Mouse (Mus musculus) left cerebral cortex, adult 8-10 months (tissue): ENCODE measurements around the gene Dchs2. TPM values are rescaled to one million over a fixed set of nuclear protein-coding genes. Genes with fewer than 3 reads are reported as not detected.
"Not testable (repeated sequence)": the region's sequence is repeated elsewhere in the genome, so short reads cannot be mapped to it uniquely, and the experiment has no call there.

Experiments
- DNase-seq, 2 experiments: peaks; one replicate each; pipeline ENCODE4 v3.0.0; 2022; ENCODE audit warnings: low spot score in 2 of 2
- total RNA-seq, 4 experiments: library from RNA; stranded (reverse); gene quantifications; 2 replicates each; pipeline ENCODE4 v1.2.4; 2022

The Dchs2 gene
- 1 to 10 TPM; 4.0 to 5.6 (median 4.6) TPM for total RNA-seq

DNA sequence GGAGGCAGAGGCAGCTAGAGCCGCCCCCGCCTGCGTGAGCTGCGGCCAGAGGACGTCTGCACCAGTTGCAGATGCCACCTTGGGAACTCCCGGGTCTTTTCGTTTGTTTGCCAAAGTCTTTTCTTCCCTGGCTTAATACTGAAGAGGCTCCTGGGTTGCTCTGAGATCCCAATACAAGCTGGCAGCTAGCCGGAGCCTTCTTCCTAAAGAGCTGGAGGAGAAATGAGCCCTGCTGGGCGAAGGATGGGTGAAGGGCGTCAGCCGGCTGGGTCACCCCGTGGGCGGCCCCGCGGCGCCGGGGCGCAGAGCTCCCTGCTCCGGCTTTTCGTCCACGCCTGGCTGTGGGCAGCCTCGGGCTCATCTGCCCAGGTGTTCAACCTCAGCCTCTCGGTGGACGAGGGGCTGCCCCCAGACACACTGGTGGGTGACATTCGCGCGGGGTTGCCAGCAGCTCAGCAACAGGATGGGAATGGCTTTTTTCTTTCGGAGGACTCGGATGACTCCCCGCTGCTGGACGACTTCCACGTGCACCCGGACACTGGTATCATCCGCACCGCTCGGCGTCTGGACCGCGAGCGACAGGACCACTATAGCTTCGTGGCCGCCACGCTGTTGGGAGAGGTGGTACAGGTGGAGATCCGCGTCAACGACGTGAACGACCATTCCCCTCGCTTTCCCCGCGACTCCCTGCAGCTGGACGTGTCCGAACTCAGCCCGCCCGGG is at the start of gene Dchs2:
Gene Dchs2 (plus strand): TSS at position 223 of the 723 bp plus-strand sequence.
- DNase-seq: no peak

DNA sequence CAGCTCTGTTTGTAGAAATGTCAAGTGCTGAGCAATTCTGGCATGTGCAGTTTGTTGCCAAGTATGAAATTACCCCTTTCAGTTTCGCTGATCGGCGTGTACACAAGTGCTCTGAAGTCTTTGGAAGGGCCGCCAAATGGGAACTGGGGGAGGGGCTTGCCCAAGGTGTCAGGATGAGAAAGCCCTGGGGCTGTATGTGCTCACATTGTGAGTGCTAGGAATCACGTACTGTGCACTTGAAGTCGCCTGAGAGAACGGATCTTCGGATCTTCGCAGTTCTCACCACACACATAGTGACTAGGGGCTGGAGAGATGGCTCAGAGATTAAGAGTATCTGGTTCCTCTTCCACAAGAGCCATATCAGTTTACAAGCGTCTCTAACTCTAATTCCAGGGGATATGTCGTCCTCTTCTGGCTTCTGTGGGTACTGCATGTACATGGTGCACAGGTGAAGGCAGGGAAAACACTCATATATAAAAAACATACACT is 47.1 kb upstream of the Dchs2 start:
- DNase-seq: peak in 1 of 2 experiments; percentile 29

DNA sequence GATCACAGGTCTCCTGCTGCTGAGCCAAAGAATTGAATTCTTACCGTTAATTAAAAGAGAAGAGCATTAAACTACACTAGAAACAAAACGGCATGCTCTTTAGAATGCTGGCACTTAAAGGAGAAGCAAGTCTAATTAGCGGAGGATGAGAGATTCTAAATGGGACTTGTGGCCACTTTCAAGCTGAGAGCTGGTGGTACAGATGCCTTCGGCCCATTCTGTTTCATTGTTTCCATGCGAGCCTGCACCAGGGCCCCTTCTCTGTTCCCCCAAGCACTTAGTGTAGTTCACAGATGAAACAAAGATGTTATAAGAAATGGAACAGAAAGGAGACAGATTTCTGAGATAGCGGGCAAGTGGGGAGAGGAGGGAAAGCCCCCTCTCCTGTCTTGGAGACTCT is 30.2 kb upstream of the Dchs2 start:
- DNase-seq: no peak

DNA sequence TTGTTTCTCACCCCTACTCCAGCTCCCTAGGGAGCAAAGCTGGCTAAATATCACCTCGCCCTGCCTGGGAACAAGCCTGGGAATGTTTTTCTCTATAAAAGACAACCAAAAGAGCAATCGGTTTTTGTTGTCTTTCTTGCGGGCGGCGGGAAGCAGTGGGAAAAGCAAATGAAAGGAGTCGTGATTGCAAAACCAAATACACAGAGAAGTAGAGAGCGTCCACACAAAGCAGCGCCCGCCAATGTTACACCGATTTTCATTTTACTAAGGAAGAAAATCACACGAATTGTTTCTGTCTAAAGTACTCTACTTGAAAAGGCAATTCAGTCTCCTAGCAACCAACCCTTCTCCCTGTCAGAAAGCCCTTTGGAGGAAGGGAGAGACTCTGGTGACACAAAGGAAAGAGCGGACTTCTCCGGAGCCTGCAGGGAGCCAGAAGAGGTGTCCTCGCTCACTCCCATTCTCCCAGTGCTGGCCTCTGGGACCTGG is 29.2 kb upstream of the Dchs2 start:
- DNase-seq: no peak

DNA sequence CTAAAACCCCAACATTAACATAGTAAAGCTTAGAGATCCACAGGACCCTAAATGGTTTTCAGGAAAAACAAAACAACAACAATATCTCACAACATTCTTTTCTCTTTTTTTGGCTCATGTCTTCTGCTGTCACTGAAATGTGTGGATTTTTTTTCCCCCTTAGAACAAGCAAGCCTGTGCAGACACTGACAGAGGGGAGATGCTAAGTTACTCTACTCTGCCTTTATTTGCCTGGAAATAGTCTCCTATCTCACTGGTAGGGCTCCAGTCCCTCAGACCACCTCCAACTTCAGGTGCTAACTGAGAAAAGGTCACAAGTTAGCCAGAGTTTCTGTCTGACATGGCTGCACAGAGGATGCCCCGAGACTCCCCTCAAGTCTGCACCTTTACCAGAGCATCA is 28.6 kb upstream of the Dchs2 start:
- DNase-seq: no peak

DNA sequence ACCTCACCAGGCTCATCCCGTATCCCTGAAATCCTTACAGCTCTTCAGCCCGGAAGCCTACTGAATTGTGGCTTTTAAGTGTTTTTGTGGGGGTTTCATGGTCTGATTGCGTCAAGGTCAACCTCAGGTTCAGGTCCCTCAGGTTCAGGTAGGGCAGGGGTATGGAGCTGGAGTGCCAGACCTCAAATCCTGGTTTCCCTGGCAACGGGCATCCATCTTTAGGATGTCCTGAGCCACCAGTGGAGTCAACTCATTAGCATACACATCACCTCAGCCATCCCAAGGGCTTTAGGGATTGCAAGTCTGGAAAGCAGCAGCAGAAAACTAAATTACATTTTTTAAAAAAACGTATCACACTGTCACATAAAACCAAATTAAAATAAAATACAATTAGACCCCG is 28.1 kb upstream of the Dchs2 start:
- DNase-seq: no peak

DNA sequence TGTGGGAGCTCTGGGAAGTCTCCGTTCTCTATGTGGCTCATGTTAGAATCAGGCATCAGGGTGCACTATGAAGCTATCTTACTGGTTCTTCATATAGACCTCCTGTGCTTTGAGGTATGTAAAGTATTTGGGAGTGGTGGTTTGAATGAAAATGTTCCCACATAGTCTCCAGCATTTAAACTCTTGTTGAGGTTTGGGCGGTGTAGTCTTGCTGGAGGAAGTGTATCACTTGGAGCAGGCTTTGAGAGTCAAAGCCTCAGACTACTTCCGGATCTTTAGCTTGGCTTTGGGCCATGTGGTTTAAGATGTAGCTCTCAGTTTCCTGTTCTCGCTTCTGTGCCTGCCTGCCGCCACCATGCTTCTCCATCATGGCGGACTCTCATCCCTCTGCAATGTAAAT is 25.5 kb upstream of the Dchs2 start:
- DNase-seq: no peak

DNA sequence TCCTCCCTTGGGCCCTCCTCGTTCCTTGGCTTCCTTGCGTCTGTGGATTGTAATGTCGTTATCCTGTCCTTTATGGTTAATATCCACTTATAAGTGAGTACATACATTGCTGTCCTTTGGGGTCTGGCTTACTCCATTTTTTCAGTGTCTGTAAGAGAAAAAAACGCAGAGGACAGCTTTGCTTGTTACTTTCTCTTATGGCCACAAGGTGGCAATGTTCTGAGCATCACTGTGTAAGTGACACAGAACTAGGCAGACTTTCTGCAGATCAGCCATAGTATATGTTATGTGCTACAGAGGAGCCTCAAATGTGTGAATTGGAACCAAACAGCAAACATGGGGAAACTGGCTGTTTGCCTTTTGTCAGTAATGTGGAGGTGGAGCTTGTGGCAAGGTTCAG is 17.6 kb upstream of the Dchs2 start:
- DNase-seq: no peak

DNA sequence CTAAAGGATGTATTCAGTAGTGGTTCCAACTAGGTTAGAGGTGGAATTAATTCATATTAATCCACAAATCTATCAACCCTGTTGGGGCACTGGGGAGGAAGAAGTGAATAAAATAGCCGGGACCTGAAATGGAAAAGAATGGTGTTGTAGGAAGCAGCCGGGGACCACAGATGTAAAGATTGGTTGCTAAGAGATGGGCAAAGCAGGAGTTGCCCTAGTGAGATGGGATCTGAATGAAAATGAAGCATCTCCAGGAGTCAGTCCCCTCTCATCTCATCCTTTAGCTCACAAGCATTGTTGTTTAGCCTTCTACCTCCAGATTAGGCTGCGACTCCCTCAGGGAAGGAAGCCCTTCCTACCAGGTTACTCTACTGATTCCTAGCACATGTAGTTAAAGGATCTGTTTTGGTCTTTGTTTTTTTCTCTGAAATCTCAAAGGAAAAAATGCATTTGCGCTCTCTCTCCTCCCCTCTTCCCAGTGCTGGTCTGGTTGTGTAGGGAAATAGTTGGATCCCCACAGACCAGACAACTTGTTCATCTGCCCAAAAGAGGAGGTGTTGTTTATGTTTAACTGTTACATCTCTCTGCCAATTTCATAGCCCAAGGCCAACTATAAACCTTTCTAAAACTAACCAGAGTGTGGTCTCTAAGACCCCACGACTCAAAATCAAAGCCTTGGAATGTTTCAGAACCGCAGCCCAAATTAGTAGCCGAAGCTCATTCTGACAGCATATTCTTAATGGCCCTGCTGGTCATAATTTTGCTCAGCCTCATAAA is 16.1 kb upstream of the Dchs2 start:
- no peak for DNase-seq

DNA sequence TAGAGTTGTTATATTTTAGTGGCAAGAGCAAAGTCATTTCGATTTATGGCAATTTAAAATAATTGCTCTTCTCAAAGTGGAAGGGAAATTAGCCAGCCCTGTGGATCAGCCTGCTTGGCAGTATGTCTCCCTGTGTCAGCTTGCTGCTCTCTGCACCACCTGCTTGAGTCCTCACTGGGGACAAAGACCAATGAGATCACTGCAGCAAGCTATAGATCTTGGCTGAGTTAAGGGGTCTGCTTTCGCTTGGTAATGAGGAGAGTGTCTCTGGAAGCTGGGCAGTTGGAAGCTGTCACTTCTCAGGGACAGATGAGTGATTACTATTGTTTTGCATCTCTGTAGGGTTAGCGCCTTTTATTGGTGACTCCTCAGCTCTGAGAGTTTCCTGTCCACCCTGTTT is 14.9 kb upstream of the Dchs2 start:
- no peak for DNase-seq

DNA sequence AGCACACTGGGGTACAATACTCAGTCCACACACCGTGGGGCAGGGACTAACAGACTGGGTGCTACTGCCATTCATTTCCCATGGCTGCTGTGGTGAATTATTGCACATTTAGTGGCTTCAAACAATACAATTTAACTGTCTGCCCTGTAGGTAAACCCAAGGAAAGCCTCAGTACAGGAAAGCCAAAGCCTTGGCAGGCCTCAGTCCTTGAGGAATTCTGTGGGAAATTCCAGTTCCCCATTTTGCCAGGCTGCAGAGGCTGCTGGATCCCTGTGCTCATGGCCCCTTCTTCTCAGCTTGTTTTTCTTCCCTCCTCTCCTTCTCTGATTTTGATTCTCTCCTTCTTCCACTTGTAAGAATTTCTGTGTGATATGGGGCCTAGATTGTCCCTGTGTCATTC is 12.8 kb upstream of the Dchs2 start:
- no peak for DNase-seq

DNA sequence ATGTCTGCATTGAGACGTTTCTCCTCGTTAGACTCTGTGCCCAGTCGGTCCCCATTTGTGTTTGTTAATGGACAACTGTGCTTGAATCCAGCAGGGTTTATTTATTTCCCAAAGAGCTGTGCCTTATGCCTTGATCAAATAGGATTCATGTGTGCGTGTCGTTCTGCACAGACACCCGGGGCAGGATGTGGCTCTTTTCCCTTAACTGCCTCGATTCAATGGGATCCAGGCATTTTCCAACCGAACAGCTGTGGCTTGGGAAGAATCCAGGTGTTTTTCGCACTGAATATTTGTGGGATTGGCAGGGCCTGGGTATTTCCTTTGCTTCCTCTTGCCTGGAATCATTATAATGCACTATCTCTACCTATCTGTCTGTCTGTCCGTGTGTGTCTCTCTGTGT is 10.2 kb upstream of the Dchs2 start:
- no peak for DNase-seq

DNA sequence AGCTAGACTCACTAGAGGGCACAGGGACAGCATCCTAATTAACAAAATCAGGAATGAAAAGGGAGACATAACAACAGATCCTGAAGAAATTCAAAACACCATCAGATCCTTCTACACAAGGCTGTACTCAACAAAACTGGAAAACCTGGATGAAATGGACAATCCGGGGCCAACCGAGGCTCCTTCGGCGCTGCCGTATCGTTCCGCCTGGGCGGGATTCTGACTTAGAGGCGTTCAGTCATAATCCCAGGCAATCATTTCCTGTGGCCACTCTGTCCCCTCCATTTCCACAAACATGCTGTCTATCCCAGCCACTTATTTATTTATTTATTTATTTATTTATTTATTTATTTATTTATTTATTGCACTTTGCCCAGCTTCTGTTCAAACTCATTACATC is 3.8 kb upstream of the Dchs2 start:
- DNase-seq: not testable (repeated sequence)

DNA sequence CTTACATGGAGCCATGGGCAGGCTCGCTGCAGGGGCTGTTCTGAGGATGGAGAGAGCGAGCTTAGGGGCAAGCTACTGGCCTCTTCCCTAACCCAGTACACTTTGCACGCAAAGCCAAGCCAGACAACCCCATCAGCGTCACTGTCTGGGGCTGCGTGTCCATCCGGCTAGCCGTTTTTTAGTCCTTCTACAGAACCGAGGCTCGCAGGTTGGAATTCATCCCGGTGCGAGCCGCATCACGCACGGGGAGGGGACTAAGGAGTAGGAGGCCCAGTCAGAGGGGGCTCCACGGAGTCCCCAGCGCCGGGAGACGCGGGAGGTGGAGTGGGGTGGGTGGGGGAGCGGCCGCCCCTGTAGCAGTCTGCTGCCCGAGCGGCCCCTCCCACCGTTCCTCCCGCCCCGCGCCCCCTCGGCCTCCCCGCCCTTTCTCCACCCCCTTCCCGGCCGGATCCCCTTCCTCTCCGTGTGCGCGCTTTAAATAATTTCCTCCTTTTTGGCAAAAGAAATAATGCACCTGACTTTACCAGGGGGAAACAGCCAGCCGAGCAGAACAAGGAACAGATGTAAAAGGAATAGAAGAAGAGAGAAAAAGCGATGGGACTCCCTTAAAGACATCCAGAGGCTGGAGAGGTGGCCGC is 541 bp upstream of the Dchs2 start:
- DNase-seq: no peak

DNA sequence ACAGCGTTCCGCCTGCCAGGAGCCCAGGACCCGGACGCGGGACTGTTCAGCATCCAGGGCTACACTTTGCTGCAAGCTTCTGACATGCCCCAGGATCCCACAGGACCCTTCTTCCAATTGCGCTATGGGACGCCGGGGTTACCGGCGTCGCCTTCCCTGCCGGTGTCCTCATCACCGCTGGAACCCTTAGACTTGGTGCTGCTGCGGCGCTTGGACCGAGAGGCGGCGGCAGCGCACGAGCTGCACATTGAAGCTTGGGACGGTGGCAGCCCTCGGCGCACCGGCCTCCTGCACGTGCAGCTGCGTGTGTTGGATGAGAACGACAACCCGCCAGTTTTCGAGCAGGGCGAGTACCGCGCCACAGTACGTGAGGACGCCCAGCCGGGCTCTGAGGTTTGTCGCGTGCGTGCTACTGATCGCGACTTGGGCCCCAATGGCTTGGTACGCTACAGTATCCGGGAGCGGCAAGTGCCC is 738 bp downstream of the Dchs2 start:
- no peak for DNase-seq

DNA sequence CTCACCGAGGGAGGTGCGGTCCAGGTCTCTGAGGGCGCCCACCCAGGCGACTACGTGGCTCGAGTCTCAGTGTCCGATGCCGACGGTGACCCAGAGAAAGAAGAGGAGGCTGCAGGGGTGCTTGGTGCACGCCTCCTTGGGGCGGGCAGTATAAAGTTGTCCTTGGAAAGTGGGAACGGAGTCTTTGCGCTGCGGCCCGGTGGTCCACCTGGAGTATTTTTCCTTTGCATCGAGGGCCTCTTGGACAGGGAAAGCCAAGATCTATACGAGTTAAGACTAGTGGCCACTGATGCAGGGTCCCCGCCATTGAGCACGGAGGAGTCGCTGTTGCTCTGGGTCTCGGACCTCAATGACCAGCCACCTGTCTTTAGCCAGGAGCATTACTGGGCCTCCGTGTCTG is 1.4 kb downstream of the Dchs2 start:
- DNase-seq: no peak

DNA sequence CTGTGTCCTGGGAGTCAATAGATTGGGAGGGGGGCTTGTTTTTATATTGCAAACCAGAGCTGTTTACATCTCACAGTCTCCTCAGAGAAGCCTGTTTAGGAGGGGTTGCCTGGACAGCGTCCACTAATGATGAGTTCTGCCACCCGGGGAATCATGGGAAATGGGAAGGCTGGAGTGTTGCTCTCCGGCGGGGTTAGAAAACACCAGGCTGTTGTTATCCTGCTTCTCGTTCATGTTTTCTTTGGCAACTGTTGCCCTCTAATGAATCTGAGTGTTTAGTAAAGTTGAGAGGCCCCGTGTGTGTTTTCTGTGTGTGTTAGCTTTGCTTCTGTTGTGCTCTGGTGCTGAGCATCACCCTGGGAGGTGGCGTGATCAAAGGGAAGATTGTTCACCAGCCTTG is 8.7 kb downstream of the Dchs2 start:
- DNase-seq: no peak

DNA sequence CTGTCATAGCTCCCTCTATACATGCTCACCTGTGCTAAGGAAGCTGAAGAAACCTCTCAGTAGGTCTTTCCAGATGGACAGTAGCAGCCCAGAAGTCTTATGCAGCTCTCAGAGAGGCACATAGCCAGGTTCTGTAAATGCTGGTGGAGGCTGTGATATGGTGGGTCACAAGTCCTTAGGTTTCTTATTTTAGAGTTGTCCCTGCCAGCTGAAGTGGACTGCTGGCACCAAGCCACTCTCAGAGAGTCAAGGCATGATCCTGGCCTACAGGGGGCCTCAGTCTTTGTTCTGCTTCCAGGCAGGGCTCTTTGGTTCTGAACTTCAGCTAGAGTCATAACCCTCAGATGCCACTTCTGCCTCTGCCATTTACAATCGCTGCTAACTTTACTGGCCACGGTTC is 11.1 kb downstream of the Dchs2 start:
- no peak for DNase-seq

DNA sequence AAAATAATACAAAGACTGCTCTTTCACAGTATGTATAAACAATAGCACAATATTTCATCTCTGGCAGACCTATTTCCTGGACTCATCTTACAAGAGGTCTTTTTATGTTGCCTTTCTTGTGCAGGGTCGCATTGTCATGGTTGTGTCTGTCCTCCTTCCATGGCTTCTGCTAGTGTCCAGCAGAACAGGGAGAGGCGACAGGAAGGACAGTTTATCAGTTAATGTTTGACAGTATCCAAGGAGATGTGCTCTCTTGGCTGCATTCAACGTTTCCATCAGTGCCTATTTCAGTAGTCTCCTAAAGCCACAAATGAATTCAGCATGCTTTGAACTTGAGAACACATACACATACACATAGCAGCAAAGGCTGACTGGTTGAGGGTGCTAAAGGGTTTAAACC is 17.9 kb downstream of the Dchs2 start:
- no peak for DNase-seq

DNA sequence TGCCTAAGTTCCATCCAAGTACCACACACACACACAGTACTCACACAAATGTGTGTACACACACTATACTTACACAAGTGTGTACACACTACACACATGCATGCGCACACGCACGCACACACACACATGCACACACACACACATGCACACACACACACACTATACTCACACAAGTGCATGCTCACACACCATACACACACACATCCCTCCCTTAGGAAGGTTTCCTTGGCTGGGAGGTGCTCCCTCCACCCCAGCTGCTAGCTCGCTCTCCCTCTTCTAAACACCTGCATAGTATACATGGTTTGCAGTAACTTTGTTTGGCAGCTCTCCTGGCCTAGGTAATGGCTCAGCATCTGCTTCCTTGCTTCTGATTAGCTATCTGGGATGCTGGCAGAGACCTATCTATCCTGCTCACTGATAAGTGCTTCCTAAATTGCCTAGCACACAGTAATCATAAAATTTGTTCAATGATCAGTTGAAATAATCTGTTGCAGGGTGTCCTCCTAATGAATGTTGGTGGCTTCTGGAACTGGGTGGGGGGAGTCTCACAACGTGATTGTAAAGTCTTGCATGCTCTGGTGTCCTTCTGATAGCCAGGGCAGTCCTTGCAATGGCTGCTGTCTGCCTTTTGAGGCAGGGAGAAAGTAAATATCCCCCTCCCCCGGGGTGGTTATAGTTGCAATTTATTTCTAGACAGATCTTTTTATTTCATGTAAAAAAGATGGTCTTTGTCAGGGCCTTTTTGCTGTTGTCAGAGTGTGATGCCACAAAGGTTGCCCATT is 19.7 kb downstream of the Dchs2 start:
- DNase-seq: no peak

DNA sequence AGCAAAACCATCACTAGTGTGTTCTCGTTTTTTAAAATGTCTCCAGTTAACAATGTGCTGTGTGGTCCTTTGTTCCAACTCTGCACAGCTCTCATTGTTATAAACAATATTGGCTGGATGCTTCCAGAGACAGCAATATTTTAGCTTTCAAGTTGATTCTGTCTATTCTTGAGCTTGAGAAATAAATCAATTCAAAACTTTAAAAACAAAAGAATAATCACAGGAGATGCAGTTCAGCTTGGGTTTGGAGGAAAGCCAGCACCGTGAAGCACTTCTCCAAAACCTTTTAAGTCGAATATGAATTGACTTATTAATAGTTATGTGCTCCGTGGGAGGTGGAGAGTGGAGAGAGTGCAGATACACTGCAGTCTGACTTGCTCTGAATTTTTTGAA is 20.3 kb downstream of the Dchs2 start:
- DNase-seq: no peak
